ENCODE assay signal across 8 mouse cellular contexts in the genomic region with DNA sequence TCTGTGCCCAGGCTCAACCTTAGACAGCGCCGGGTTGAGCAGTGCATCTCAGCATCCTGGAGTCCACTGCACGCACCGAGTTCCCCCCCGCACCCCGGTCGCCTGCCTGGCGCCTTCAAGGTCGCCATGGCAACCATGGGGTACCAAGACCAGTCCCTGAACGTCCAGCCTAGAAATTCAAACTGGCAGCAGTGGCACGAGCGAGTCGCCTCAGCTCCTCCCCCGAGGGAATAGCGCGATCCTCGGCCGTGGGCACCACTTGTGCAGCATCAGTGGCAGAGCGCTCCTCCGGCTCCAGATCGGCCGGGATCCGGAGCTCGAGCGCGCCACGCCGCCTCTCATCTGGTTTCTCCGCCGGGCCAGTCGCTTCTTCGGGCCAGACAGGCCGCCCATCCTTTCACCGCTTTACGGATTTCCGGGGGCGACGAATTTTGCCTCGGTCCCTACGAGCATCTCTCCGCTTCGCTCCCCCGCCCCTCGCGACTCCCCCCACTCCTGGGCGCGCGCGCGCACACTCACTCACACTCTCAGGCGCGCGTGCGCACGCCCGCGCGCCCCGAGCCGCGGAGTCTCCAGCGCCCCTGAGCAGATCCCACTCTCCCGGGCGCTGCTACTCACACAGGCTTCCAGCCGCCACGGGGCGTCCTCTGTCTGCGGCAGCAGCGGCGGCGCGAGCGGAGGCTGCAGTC. TPM values are rescaled to one million over a fixed set of nuclear protein-coding genes. Genes with fewer than 3 reads are reported as not detected.
DNase-seq lines count a peak whose midpoint lies in the region; ATAC-seq lines count a peak whose summit lies in the region.

Enox1 (plus strand) TSS at position 542 of the 689 bp plus-strand sequence.

- WGBS in embryonic facial prominence, embryonic 13.5 days: under 1% methylated on average over 72 of the region's 73 CpGs
- WGBS in liver, embryonic 13.5 days (ENCODE audit: insufficient replicate concordance): under 1% methylated on average over 73 of the region's 73 CpGs

- H3K9ac ChIP-seq in embryonic facial prominence, embryonic 13.5 days: peak within 1 kb of the TSS; percentile 82
- H3K9ac ChIP-seq in liver, embryonic 13.5 days: no peak within 1 kb of the TSS; the same call in 1 of the 2 replicates

- peak; percentile 10 for DNase-seq in 3T3-L1 (ENCODE audit: low read depth, low spot score)
- peak; percentile 63 for DNase-seq in adrenal gland, postnatal 25 days
- DNase-seq in heart, adult 9 months (ENCODE audit: low spot score in 2 of 2): peak; percentile 18 to 29
- peak; percentile 69 for DNase-seq in kidney, postnatal 14 days
- no peak for DNase-seq in liver, embryonic 13.5 days
- peak; percentile 24 for DNase-seq in ovary, adult 18-20 months (ENCODE audit: low spot score)
- peak; percentile 66 for DNase-seq in thymus, postnatal 4 days

- peak within 1 kb of the TSS; percentile 98 for H3K4me2 ChIP-seq in embryonic facial prominence, embryonic 13.5 days
- peak within 1 kb of the TSS; percentile 70 for H3K4me2 ChIP-seq in liver, embryonic 13.5 days

- peak; percentile 77 for ATAC-seq in embryonic facial prominence, embryonic 13.5 days (ENCODE audit: insufficient number of reproducible peaks, insufficient read depth, low FRiP score, low TSS enrichment, low read depth)
- no peak for ATAC-seq in liver, embryonic 13.5 days (ENCODE audit: low read depth)

- peak within 1 kb of the TSS; percentile 84 for H3K4me3 ChIP-seq in embryonic facial prominence, embryonic 13.5 days
- H3K4me3 ChIP-seq in liver, embryonic 13.5 days (replicated peaks): peak within 1 kb of the TSS; percentile 53

- peaks cover 32% of the 10 kb centered on the region for H3K4me1 ChIP-seq in embryonic facial prominence, embryonic 13.5 days
- H3K4me1 ChIP-seq in liver, embryonic 13.5 days (replicated peaks): peaks cover 3% of the 10 kb centered on the region; the same call in 1 of the 2 replicates

- no peaks in the 10 kb centered on the region for H3K9me3 ChIP-seq in embryonic facial prominence, embryonic 13.5 days
- no peaks in the 10 kb centered on the region for H3K9me3 ChIP-seq in liver, embryonic 13.5 days (replicated peaks)

- H3K36me3 ChIP-seq in embryonic facial prominence, embryonic 13.5 days: no peaks in the 10 kb centered on the region
- H3K36me3 ChIP-seq in liver, embryonic 13.5 days: no peaks in the 10 kb centered on the region

- H3K27me3 ChIP-seq in embryonic facial prominence, embryonic 13.5 days: peaks cover 20% of the 10 kb centered on the region
- H3K27me3 ChIP-seq in liver, embryonic 13.5 days: peaks cover 61% of the 10 kb centered on the region

- peak within 1 kb of the TSS; percentile 82 for H3K27ac ChIP-seq in embryonic facial prominence, embryonic 13.5 days
- H3K27ac ChIP-seq in liver, embryonic 13.5 days: no peak within 1 kb of the TSS

RNA-seq across cellular contexts. Expression of gene Enox1, which starts in this region (rescaled TPM):
- 4.9 and 5.3 TPM in 2 replicates for total RNA-seq in adrenal gland, postnatal 25 days (2021)
- polyA plus RNA-seq in embryonic facial prominence, embryonic 13.5 days (2015; fragmentation: Nextera tagmentation; extraction: Ambion mirVana): 19.6 and 19.8 TPM in 2 replicates
- polyA plus RNA-seq in liver, embryonic 13.5 days (2015; fragmentation: Nextera tagmentation; extraction: Ambion mirVana): 0.31 and 0.40 TPM in 2 replicates

Comparison
In these comparisons a context has a peak if more than half of its experiments do, and no peak if none do; other contexts are left out.
1. RNA of gene Enox1 (polyA plus RNA-seq): 19.6 to 19.8 TPM in embryonic facial prominence, embryonic 13.5 days; 0.31 to 0.40 TPM in liver, embryonic 13.5 days; every median in the first group is over 10 times any median in the second.